Mouse (Mus musculus): ENCODE results near the gene Tyw5.

The Tyw5 gene

GRCm38 (mm10) chr1:57406187-57407151 lies at the start of gene Tyw5, which contains the start of gene Maip1:
TSS of gene Tyw5 (minus strand) at chr1:57407101.
TSS of gene Maip1 (plus strand) at chr1:57406328.
- peak; percentile 93 for ATAC-seq (ENCODE audit: insufficient number of reproducible peaks, low FRiP score, low TSS enrichment)

- ATAC-seq (ENCODE audit: insufficient number of reproducible peaks, low FRiP score, low TSS enrichment): no peak
These were observed 43.3 kb upstream of the Tyw5 start for GRCm38 (mm10) chr1:57450241-57450640.

- ATAC-seq (ENCODE audit: insufficient number of reproducible peaks, low FRiP score, low TSS enrichment): no peak
These were observed 38.8 kb upstream of the Tyw5 start for GRCm38 (mm10) chr1:57445679-57446078.

- no peak for ATAC-seq (ENCODE audit: insufficient number of reproducible peaks, low FRiP score, low TSS enrichment)
These were observed 33.9 kb upstream of the Tyw5 start for GRCm38 (mm10) chr1:57440771-57441170.

GRCm38 (mm10) chr1:57439026-57439425 lies 32.1 kb upstream of the Tyw5 start:
- ATAC-seq (ENCODE audit: insufficient number of reproducible peaks, low FRiP score, low TSS enrichment): no peak

- no peak for ATAC-seq (ENCODE audit: insufficient number of reproducible peaks, low FRiP score, low TSS enrichment)
These were observed 30.1 kb upstream of the Tyw5 start for GRCm38 (mm10) chr1:57436954-57437353.

- ATAC-seq (ENCODE audit: insufficient number of reproducible peaks, low FRiP score, low TSS enrichment): no peak
These were observed 29.5 kb upstream of the Tyw5 start for GRCm38 (mm10) chr1:57436408-57436807.

GRCm38 (mm10) chr1:57433141-57433540 lies 26.2 kb upstream of the Tyw5 start:
- no peak for ATAC-seq (ENCODE audit: insufficient number of reproducible peaks, low FRiP score, low TSS enrichment)

GRCm38 (mm10) chr1:57429786-57430483 lies 23.0 kb upstream of the Tyw5 start:
- no peak for ATAC-seq (ENCODE audit: insufficient number of reproducible peaks, low FRiP score, low TSS enrichment)

- peak; percentile 87 for ATAC-seq (ENCODE audit: insufficient number of reproducible peaks, low FRiP score, low TSS enrichment)
These were observed 21.7 kb upstream of the Tyw5 start for GRCm38 (mm10) chr1:57428368-57429308.

GRCm38 (mm10) chr1:57423696-57424095 lies 16.8 kb upstream of the Tyw5 start:
- no peak for ATAC-seq (ENCODE audit: insufficient number of reproducible peaks, low FRiP score, low TSS enrichment)

- no peak for ATAC-seq (ENCODE audit: insufficient number of reproducible peaks, low FRiP score, low TSS enrichment)
These were observed 6.5 kb upstream of the Tyw5 start for GRCm38 (mm10) chr1:57413397-57413796.

- no peak for ATAC-seq (ENCODE audit: insufficient number of reproducible peaks, low FRiP score, low TSS enrichment)
These were observed 2.1 kb upstream of the Tyw5 start for GRCm38 (mm10) chr1:57408994-57409393.

- ATAC-seq (ENCODE audit: insufficient number of reproducible peaks, low FRiP score, low TSS enrichment): no peak
These were observed 4.8 kb downstream of the Tyw5 start for GRCm38 (mm10) chr1:57402116-57402515.

- no peak for ATAC-seq (ENCODE audit: insufficient number of reproducible peaks, low FRiP score, low TSS enrichment)
These were observed 6.0 kb downstream of the Tyw5 start for GRCm38 (mm10) chr1:57400877-57401276.

GRCm38 (mm10) chr1:57400321-57400720 lies 6.6 kb downstream of the Tyw5 start:
- ATAC-seq (ENCODE audit: insufficient number of reproducible peaks, low FRiP score, low TSS enrichment): no peak

GRCm38 (mm10) chr1:57394051-57394450 lies 12.8 kb downstream of the Tyw5 start:
- ATAC-seq (ENCODE audit: insufficient number of reproducible peaks, low FRiP score, low TSS enrichment): peak; percentile 49; the same call in 1 of the 2 replicates

- no peak for ATAC-seq (ENCODE audit: insufficient number of reproducible peaks, low FRiP score, low TSS enrichment)
These were observed 14.5 kb downstream of the Tyw5 start for GRCm38 (mm10) chr1:57392417-57392816.

GRCm38 (mm10) chr1:57390993-57391790 lies 15.7 kb downstream of the Tyw5 start:
- no peak for ATAC-seq (ENCODE audit: insufficient number of reproducible peaks, low FRiP score, low TSS enrichment)
